Mouse (Mus musculus): ENCODE results near the gene Mrnip. TPM values are rescaled to one million over a fixed set of nuclear protein-coding genes. Genes with fewer than 3 reads are reported as not detected.

Mrnip gene
- polyA plus RNA-seq, 1 experiment from 2014 or later: 16.2 TPM

GRCm38 (mm10) chr11:50210101-50210504, 35.9 kb downstream of the Mrnip start:
- Histone ChIP-seq H3K9me3 (no peaks in the 10 kb centered on the region), H3K27ac (peak overlapping the region; percentile 99), H3K36me3 (peaks cover 31% of the 10 kb centered on the region), H3K4me1 (peaks cover 15% of the 10 kb centered on the region), H3K9ac (peak overlapping the region; percentile 98), H3K27me3 (no peaks in the 10 kb centered on the region), H3K4me3 (peak overlapping the region; percentile 94), H3K4me2 (peak overlapping the region; percentile 60)
- ATAC-seq (ENCODE audit: insufficient number of reproducible peaks, low FRiP score, low TSS enrichment, low read depth): peak; percentile 90
- WGBS: under 1% methylated on average over 24 of the region's 24 CpGs

- Histone ChIP-seq H3K4me2 (peak within 1 kb of the TSS; percentile 60), H3K4me1 (peaks cover 20% of the 10 kb centered on the region), H3K36me3 (peaks cover 25% of the 10 kb centered on the region), H3K9me3 (no peaks in the 10 kb centered on the region), H3K27ac (peak within 1 kb of the TSS; percentile 99), H3K9ac (peak within 1 kb of the TSS; percentile 98), H3K27me3 (no peaks in the 10 kb centered on the region), H3K4me3 (peak within 1 kb of the TSS; percentile 94)
- WGBS: under 1% methylated on average over 48 of the region's 48 CpGs
- ATAC-seq (ENCODE audit: insufficient number of reproducible peaks, low FRiP score, low TSS enrichment, low read depth): peak; percentile 50
Observed at GRCm38 (mm10) chr11:50210505-50211151, 36.4 kb downstream of the Mrnip start, which contains the start of the genes Sqstm1 and Mgat4b. Sqstm1 (minus strand) TSS chr11:50210827. Mgat4b (plus strand) TSS chr11:50210890.

GRCm38 (mm10) chr11:50211322-50212059, 37.2 kb downstream of the Mrnip start:
- Histone ChIP-seq H3K36me3 (peaks cover 17% of the 10 kb centered on the region), H3K27me3 (no peaks in the 10 kb centered on the region), H3K4me3 (peak overlapping the region; percentile 94), H3K4me1 (peaks cover 28% of the 10 kb centered on the region), H3K9ac (no peak overlapping the region), H3K27ac (no peak overlapping the region), H3K4me2 (peak overlapping the region; percentile 60), H3K9me3 (no peaks in the 10 kb centered on the region)
- ATAC-seq (ENCODE audit: insufficient number of reproducible peaks, low FRiP score, low TSS enrichment, low read depth): no peak
- 90% methylated on average over 3 of the region's 3 CpGs for WGBS

GRCm38 (mm10) chr11:50212060-50212739, 38.0 kb downstream of the Mrnip start:
- no peaks in the 10 kb centered on the region for H3K9me3 ChIP-seq
- WGBS: 71% methylated on average over 3 of the region's 3 CpGs
- H3K27ac ChIP-seq: no peak overlapping the region
- no peaks in the 10 kb centered on the region for H3K27me3 ChIP-seq
- H3K9ac ChIP-seq: no peak overlapping the region
- no peak overlapping the region for H3K4me2 ChIP-seq
- H3K4me1 ChIP-seq: peaks cover 28% of the 10 kb centered on the region
- peaks cover 10% of the 10 kb centered on the region for H3K36me3 ChIP-seq
- no peak overlapping the region for H3K4me3 ChIP-seq
- no peak for ATAC-seq (ENCODE audit: insufficient number of reproducible peaks, low FRiP score, low TSS enrichment, low read depth)

- no peak overlapping the region for H3K9ac ChIP-seq
- WGBS: 62% methylated on average over 11 of the region's 11 CpGs
- peaks cover under 1% of the 10 kb centered on the region; the same call in 1 of the 2 replicates for H3K36me3 ChIP-seq
- no peak overlapping the region for H3K4me2 ChIP-seq
- no peaks in the 10 kb centered on the region for H3K9me3 ChIP-seq
- H3K27ac ChIP-seq: no peak overlapping the region
- ATAC-seq (ENCODE audit: insufficient number of reproducible peaks, low FRiP score, low TSS enrichment, low read depth): no peak
- peaks cover 28% of the 10 kb centered on the region for H3K4me1 ChIP-seq
- H3K27me3 ChIP-seq: no peaks in the 10 kb centered on the region
- no peak overlapping the region for H3K4me3 ChIP-seq
Observed at GRCm38 (mm10) chr11:50212848-50213758, 38.9 kb downstream of the Mrnip start.

GRCm38 (mm10) chr11:50214631-50215030, 40.4 kb downstream of the Mrnip start:
- Histone ChIP-seq H3K27me3 (no peaks in the 10 kb centered on the region), H3K4me2 (no peak overlapping the region), H3K27ac (no peak overlapping the region), H3K9me3 (no peaks in the 10 kb centered on the region), H3K4me1 (peaks cover 20% of the 10 kb centered on the region), H3K36me3 (no peaks in the 10 kb centered on the region), H3K9ac (no peak overlapping the region), H3K4me3 (no peak overlapping the region)
- WGBS: 91% methylated on average over 6 of the region's 6 CpGs
- ATAC-seq (ENCODE audit: insufficient number of reproducible peaks, low FRiP score, low TSS enrichment, low read depth): no peak

- no peak overlapping the region for H3K9ac ChIP-seq
- 17% methylated on average over 9 of the region's 9 CpGs for WGBS
- no peak for ATAC-seq (ENCODE audit: insufficient number of reproducible peaks, low FRiP score, low TSS enrichment, low read depth)
Observed at GRCm38 (mm10) chr11:50215633-50216032, 41.4 kb downstream of the Mrnip start.

GRCm38 (mm10) chr11:50216724-50217366, 42.6 kb downstream of the Mrnip start:
- Histone ChIP-seq H3K4me1 (peaks cover 13% of the 10 kb centered on the region), H3K4me2 (no peak overlapping the region), H3K9me3 (no peaks in the 10 kb centered on the region), H3K27me3 (no peaks in the 10 kb centered on the region), H3K4me3 (no peak overlapping the region), H3K27ac (no peak overlapping the region), H3K9ac (no peak overlapping the region), H3K36me3 (no peaks in the 10 kb centered on the region)
- WGBS: 74% methylated on average over 4 of the region's 4 CpGs
- ATAC-seq (ENCODE audit: insufficient number of reproducible peaks, low FRiP score, low TSS enrichment, low read depth): no peak

More at GRCm38 (mm10) chr11:50215633-50216032, 41.4 kb downstream of the Mrnip start:
- Histone ChIP-seq H3K4me3 (no peak overlapping the region), H3K9me3 (no peaks in the 10 kb centered on the region), H3K36me3 (no peaks in the 10 kb centered on the region), H3K4me1 (peaks cover 20% of the 10 kb centered on the region), H3K4me2 (0 out of 2 replicates have a peak overlapping the region, but pooled peaks have one; percentile 19), H3K27me3 (no peaks in the 10 kb centered on the region), H3K27ac (no peak overlapping the region)

- H3K36me3 ChIP-seq: no peaks in the 10 kb centered on the region
- no peak overlapping the region for H3K27ac ChIP-seq
- no peaks in the 10 kb centered on the region for H3K9me3 ChIP-seq
- H3K4me2 ChIP-seq: no peak overlapping the region
- no peak overlapping the region for H3K9ac ChIP-seq
- H3K4me3 ChIP-seq: no peak overlapping the region
- H3K4me1 ChIP-seq: peaks cover 14% of the 10 kb centered on the region
- no peak for ATAC-seq (ENCODE audit: insufficient number of reproducible peaks, low FRiP score, low TSS enrichment, low read depth)
- WGBS: 57% methylated on average over 4 of the region's 4 CpGs
- H3K27me3 ChIP-seq: no peaks in the 10 kb centered on the region
Observed at GRCm38 (mm10) chr11:50217811-50218210, 43.6 kb downstream of the Mrnip start.

GRCm38 (mm10) chr11:50219833-50220232, 45.6 kb downstream of the Mrnip start:
- no peak overlapping the region for H3K9ac ChIP-seq
- 28% methylated on average over 2 of the region's 2 CpGs for WGBS
- no peaks in the 10 kb centered on the region for H3K27me3 ChIP-seq
- no peak overlapping the region for H3K4me3 ChIP-seq
- peaks cover 22% of the 10 kb centered on the region for H3K4me1 ChIP-seq
- no peak for ATAC-seq (ENCODE audit: insufficient number of reproducible peaks, low FRiP score, low TSS enrichment, low read depth)
- no peaks in the 10 kb centered on the region for H3K9me3 ChIP-seq
- H3K27ac ChIP-seq: no peak overlapping the region
- no peak overlapping the region for H3K4me2 ChIP-seq
- no peaks in the 10 kb centered on the region for H3K36me3 ChIP-seq
